Mouse (Mus musculus) 416B (cell line): ENCODE data around the gene Klra7.
"Not testable (repeated sequence)": the region's sequence is repeated elsewhere in the genome, so short reads cannot be mapped to it uniquely, and the experiment has no call there.

Experiments
- DNase-seq: peaks from one replicate; pipeline ENCODE4 v3.0.0; 2011; ENCODE audit warnings: low read depth

Klra7 gene

DNA sequence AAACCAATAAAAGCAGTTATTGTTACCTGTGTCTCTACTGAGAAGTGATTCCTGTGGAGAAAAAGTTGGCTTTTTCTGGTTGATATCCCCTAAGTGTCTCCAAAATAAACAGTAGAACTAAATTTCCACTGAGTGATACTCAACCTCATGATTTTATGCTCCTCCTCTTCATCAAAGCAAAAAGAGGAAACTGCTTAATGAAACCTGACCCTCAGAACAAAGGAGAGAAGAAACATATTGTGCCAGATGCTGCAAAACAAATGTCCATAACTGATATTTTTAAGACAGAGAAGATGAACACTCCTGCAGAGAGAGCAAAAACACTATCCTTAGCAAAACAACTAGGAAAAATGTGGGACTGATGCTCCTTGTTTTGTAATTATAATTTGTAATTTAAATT is at the start of gene Klra7:
Gene Klra7, minus strand, starts transcription at position 101 of the 400 bp plus-strand sequence.
- peak; percentile 19 for DNase-seq

DNA sequence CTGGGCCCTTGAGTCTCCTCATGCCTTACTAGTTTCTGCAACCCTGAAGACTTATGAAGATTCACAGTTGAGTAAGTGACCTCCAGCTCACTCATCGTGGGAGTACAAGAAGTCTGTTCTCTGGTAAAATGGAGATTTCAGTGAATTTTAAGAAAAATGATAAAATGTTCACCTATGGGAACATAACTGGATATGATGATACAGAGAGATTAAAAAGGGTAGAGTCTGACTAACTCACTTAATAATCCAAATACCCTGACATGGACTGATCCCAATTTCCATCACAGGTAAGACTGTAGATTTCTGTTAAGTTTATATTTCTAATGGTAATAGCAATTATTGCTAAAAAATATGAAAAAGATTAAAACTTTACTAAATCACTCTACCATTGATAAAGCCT is 48.7 kb upstream of the Klra7 start, which contains the start of gene Klra10:
Gene Klra10, minus strand, starts transcription at position 101 of the 400 bp plus-strand sequence.
- DNase-seq, result not testable (repeated sequence)

DNA sequence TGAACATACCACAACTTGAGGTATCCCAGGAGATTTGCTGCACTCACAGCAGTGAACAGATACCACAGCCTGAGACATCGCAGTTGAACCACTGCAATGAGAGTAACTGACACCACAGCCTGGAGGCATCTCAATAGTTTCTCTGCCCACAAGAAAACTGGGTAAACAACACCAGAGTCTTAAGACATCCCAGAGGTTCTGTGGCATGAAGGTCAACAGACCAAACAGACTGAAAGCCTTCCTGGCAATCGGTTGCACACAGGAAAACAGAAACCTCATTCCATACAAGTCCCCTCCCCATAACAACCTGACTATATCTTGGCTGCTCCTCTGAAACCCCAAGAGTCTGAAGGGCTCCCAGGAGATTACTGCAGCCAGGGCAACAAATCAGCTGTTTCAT is 22.2 kb upstream of the Klra7 start:
- peak; percentile 60 for DNase-seq

DNA sequence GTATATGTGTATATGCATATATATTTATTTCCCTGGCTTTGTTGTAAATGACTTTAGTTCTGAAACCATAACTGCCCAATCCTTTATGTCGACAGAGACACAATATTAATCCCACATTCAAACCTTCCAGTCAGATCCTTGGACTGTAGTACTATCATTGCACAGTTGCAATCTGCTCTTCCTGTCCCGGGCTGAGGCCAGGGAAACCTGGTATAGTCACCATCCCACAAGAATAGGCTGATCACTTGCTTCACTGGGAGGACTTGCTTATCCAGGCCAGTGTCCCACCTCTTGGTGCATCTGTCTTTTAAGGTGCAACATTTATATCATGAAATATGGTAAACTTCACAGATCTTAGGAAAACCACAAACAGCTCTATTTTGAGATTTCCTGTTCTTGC is 4.4 kb upstream of the Klra7 start:
- peak; percentile 56 for DNase-seq

DNA sequence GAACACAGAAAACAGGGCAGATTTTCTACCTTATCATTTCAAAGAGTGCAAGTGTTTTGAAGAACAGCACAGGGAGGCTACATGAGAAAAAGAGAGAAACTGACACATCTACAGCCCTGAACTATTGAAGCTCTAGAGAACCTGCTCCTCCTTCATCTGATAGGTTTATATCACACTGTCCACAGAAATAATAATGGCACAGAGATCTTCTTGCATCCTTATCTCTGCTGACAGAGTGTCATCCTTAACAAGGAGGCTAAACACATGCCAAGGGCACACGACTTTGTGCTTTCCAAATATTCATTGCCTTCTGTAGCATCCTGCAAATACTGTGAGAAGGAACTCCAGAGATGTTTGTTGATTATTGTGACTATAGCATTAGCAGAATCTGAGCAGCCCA is 3.5 kb upstream of the Klra7 start:
- DNase-seq, result no peak

DNA sequence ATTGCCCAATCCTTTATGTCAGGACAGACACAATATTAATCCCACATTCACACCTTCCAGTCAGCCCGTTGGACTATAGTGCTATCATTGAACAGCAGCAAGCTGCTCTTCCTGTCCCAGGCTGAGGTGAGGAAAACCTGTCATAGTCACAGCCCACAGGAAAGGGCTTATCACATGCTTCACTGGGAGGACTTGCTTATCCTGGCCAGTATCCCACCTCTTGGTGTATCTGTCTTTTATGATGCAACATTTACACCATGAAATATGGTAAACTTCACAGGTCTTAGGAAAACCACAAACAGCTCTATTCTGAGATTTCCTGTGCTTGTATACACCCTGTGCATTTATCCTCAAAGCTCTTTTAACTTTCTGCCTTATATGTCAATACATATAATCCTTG is 35.7 kb downstream of the Klra7 start:
- DNase-seq, result peak; percentile 81

DNA sequence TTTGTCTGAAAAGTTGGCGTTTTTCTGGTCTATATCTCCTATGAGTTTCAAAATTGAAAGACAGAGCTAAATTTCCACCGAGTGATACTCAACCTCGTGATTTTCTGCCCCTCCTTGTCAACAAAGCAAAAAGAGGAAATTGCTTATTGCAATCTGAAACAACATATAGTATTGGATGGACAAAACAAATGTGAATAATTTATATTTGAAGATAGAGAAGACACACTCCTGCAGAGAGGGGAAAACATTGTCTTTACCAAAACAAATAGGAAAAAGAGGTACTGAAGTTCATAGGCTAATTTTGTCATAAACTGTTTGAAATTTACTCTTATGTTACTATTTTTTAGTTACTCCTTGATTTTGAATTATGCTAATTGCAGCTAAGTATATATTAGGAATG is 40.1 kb downstream of the Klra7 start, which contains the start of gene Klra9:
Gene Klra9, minus strand, starts transcription at position 101 of the 400 bp plus-strand sequence.
- DNase-seq, result not testable (repeated sequence)
